Mouse (Mus musculus) hindbrain, embryonic 16.5 days (tissue): ENCODE results near the gene Dnmbp. TPM values are rescaled to one million over a fixed set of nuclear protein-coding genes. Genes with fewer than 3 reads are reported as not detected.

Experiments
- ATAC-seq: fragments of 200-750 bp; cut with Nextera tagmentation; 2 replicates; pipeline ENCODE4 v1.8.0; 2017; ENCODE audit warnings: moderate TSS enrichment, moderate library complexity
- H3K27ac ChIP-seq: fragments of 300-500 bp; sonication (generic); 2 replicates; pipeline ENCODE4 v1.5.1; 2014; ENCODE audit warnings: low read depth, mild to moderate bottlenecking, control low read depth, low read length, moderate library complexity
- H3K27me3 ChIP-seq: fragments of 300-500 bp; sonication (generic); replicated peaks from 2 replicates; pipeline ENCODE4 v1.6.1; 2014; ENCODE audit warnings: low read length; ENCODE audit not compliant: control insufficient read depth, insufficient read depth
- H3K36me3 ChIP-seq: fragments of 300-500 bp; sonication (generic); 2 replicates; pipeline ENCODE4 v1.6.1; 2014; ENCODE audit warnings: mild to moderate bottlenecking, low read length, moderate library complexity, mixed read lengths; ENCODE audit not compliant: control insufficient read depth, insufficient read depth
- H3K4me1 ChIP-seq: fragments of 300-500 bp; sonication (generic); 2 replicates; pipeline ENCODE4 v1.6.1; 2014; ENCODE audit warnings: low read depth, low read length; ENCODE audit not compliant: control insufficient read depth, insufficient read depth
- H3K4me2 ChIP-seq: fragments of 300-500 bp; sonication (generic); 2 replicates; pipeline ENCODE4 v1.6.1; 2014; ENCODE audit warnings: mild to moderate bottlenecking, low read length, control low read depth, moderate library complexity
- H3K4me3 ChIP-seq: fragments of 300-500 bp; sonication (generic); 2 replicates; pipeline ENCODE4 v1.5.1; 2014; ENCODE audit warnings: mild to moderate bottlenecking, low read length, control low read depth, moderate library complexity
- H3K9ac ChIP-seq: fragments of 300-500 bp; sonication (generic); 2 replicates; pipeline ENCODE4 v1.6.1; 2014; ENCODE audit warnings: low read depth, mild to moderate bottlenecking, control low read depth, low read length, moderate library complexity
- H3K9me3 ChIP-seq: fragments of 300-500 bp; sonication (generic); 2 replicates; pipeline ENCODE4 v1.6.1; 2014; ENCODE audit warnings: mild to moderate bottlenecking, low read length, moderate library complexity; ENCODE audit not compliant: control insufficient read depth
- WGBS: fragments of 180-500 bp; shearing (Covaris S2); extraction: QIAGEN DNeasy Blood & Tissue Kit; methylation state at CpG from one replicate; pipeline ENCODE4 v1.1.7; 2014; 5-methylcytosine and 5-hydroxymethylcytosine counted together
- polyA plus RNA-seq: library from polyadenylated mRNA; unstranded; fragments of >200 nt; fragmentation: Nextera tagmentation; extraction: Ambion mirVana; gene quantifications from 2 replicates; pipeline ENCODE4 v1.2.1, GENCODE M21; 2015

Dnmbp gene
- polyA plus RNA-seq = 8.1 and 8.9 TPM in 2 replicates

DNA sequence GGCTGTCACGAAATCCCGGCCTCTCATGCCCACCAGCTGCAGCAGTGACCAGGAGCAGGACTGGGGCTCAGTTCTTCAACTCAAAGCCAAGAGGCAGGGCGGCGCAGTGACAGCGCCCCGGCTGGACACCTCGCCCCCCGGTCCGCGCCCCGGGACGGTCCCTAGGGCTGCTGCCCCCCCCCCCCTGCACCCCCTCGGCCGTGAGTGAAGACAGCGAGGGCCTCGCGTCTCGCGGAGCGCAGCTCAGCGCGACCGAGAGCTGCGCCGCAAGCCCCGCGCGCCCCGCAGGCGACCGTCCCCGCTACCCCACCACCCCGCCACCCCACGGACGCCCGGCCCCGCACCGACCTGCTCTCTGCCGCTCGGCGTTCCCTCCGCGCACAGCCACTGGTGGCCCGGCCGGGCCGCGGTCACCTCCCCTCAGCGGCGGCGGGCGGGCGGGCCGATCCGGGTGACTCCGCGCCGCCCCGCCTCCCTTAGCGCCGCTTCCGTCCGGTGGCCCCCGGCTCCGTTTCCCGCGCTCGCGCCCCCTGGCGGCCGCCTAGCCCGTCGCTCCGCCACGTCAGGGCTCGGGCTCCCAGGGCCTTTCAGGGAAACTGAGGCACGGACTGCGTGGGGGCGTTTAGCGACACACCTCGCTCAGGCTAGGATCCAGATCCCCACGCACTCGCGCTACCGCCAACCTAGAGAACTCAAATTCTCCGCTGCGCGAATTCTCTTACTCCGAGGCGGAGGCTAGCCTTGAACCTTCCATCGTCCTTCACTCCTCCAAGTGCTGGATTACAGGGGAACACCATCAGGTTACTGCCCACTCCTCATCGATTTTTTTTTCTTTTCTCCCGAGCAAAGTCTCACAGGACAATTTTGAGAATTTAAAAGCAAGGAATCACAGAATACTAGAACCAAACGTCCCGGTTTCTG lies at the start of gene Dnmbp:
Gene Dnmbp, minus strand, starts transcription at position 423 of the 921 bp plus-strand sequence.
- 5% methylated on average over 48 of the region's 94 CpGs for WGBS
- H3K4me3 ChIP-seq = peak within 1 kb of the TSS; percentile 84
- H3K9me3 ChIP-seq = no peaks in the 10 kb centered on the region
- no peaks in the 10 kb centered on the region for H3K36me3 ChIP-seq
- H3K9ac ChIP-seq = peak within 1 kb of the TSS; percentile 87
- H3K27ac ChIP-seq = peak within 1 kb of the TSS; percentile 64; the same call in 1 of the 2 replicates
- H3K4me2 ChIP-seq = peak within 1 kb of the TSS; percentile 76
- peak; percentile 95 for ATAC-seq
- H3K27me3 ChIP-seq = no peaks in the 10 kb centered on the region
- H3K4me1 ChIP-seq = peaks cover 10% of the 10 kb centered on the region

DNA sequence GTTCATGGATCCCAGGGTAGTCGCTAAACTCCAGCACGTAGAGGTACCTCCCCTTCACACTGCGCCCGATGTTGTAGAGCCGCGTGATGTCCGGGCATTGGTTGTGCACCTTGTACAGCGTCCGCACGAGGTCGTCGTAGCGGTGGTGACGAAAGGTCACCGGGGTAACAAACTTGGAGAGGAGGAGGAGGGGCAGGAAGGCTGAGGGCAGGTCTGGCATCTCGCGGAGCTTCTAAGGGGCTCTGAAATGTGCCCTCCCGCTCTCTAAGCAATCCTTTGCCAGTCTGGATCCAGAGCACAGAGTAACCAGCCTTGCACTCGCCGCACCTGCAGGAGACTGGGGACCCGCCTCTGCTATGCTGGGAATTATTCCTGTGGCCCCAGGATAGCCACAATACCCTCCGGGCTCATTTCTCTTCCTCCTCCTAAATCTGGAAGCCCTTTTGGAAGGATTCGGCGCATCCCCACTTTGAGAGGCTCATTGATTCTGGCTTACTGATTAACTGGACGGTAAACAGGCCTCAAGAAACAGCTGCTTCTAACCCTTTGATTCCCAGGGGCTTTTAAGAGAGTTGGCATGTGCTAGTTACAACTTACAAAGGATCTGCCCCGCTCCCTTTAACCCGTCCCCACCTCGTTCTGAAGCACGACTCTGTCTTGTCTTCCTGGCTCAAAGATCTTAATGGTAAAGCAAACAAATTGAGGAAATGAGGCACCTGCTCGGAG lies 46.2 kb upstream of the Dnmbp start, which contains the start of gene Cpn1:
Gene Cpn1, minus strand, starts transcription at position 488 of the 726 bp plus-strand sequence.
- WGBS = 9% methylated on average over 29 of the region's 30 CpGs
- Histone ChIP-seq H3K4me1 (peaks cover 5% of the 10 kb centered on the region), H3K27ac (no peak within 1 kb of the TSS), H3K9me3 (no peaks in the 10 kb centered on the region), H3K27me3 (peaks cover 2% of the 10 kb centered on the region; the same call in 1 of the 2 replicates), H3K36me3 (no peaks in the 10 kb centered on the region), H3K4me2 (peak within 1 kb of the TSS; percentile 52), H3K9ac (peak within 1 kb of the TSS; percentile 38; the same call in 1 of the 2 replicates), H3K4me3 (peak within 1 kb of the TSS; percentile 20)
- ATAC-seq = no peak

DNA sequence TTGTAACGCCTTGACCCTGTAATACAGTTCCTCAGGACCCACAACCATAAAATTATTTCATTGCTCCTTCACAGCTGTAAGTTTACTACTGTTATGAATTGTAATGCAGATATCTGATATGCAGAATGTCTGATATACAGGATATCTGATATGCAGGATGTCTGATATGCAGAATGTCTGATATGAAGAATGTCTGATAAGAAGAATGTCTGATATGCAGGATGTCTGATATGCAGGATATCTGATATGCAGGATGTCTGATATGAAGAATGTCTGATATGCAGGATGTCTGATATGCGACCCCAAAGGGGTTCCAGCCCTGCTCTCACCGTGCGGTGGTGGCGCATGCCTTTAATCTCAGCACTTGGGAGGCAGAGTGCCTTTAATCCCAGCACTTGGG lies 42.0 kb upstream of the Dnmbp start:
- Histone ChIP-seq H3K4me2 (no peak overlapping the region), H3K4me1 (peaks cover 5% of the 10 kb centered on the region), H3K36me3 (no peaks in the 10 kb centered on the region), H3K4me3 (no peak overlapping the region), H3K9ac (no peak overlapping the region), H3K27ac (no peak overlapping the region), H3K27me3 (peaks cover 2% of the 10 kb centered on the region; the same call in 1 of the 2 replicates), H3K9me3 (no peaks in the 10 kb centered on the region)
- 92% methylated on average over 5 of the region's 5 CpGs for WGBS
- no peak for ATAC-seq

DNA sequence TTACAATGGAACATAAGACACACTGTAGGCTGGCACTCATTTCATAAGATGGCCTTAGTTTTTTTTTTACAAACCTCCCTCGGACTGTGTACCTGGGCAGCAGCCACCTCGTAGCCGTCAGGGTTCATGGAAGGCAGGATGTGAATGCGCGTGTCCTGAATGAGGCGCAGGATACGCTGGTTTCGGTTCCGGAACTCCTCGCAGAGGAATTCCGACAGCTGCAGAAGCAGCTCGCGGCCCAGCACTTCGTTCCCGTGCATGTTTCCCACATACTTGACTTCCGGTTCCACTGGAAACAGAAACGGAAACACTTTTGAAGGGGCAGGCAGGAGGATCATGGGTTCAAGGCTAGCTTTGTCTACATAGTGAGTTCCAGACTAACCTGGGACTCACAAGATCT lies 40.7 kb upstream of the Dnmbp start:
- Histone ChIP-seq H3K4me3 (no peak overlapping the region), H3K9me3 (no peaks in the 10 kb centered on the region), H3K9ac (no peak overlapping the region), H3K27me3 (no peaks in the 10 kb centered on the region; the same call in 1 of the 2 replicates), H3K4me1 (no peaks in the 10 kb centered on the region), H3K4me2 (no peak overlapping the region), H3K36me3 (no peaks in the 10 kb centered on the region), H3K27ac (no peak overlapping the region)
- 95% methylated on average over 17 of the region's 17 CpGs for WGBS
- no peak for ATAC-seq

DNA sequence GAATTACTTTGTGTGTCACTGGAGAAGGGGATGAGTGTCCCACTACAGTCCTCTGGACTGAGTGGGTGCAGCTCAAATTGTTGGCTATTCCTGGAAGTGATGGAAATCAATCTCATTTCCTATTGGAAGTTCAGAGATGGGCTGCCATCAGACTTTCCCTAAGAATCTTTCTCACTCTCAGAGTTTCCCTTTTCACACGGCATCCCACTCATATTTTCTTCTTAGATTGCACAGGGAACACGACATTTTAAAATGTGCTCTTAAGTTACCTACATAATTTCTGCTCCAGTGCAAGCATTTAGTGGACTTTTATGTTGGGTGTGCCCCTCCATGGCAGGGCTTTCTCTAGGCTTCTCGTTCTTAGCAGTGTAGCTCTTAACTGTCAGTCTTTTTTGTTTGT lies 37.8 kb upstream of the Dnmbp start:
- H3K9me3 ChIP-seq = no peaks in the 10 kb centered on the region
- ATAC-seq = no peak
- H3K27me3 ChIP-seq = no peaks in the 10 kb centered on the region
- H3K9ac ChIP-seq = no peak overlapping the region
- no peaks in the 10 kb centered on the region for H3K4me1 ChIP-seq
- no peak overlapping the region for H3K4me3 ChIP-seq
- no peak overlapping the region for H3K27ac ChIP-seq
- no peaks in the 10 kb centered on the region for H3K36me3 ChIP-seq
- WGBS = 86% methylated on average over 3 of the region's 3 CpGs
- H3K4me2 ChIP-seq = no peak overlapping the region

DNA sequence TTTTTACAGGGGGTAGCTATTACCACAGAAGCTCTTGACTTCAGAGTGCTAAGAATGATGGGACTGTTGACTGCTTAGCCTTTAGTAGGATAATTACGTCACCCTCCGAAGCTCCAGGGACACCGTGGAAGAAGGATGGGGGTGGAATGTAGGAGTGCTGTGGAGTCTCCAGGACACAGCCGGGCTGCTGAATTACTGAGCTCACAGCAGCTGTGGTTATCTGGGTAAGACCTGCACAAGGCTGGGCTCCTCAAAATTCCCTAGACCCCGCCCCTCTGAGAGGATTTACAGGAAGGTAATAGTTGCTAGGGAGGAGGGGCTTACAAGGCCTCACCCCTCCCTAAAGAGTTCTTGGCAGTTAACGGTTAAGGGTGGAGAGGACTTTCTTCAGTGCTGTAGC lies 36.7 kb upstream of the Dnmbp start:
- ATAC-seq = no peak
- Histone ChIP-seq H3K36me3 (no peaks in the 10 kb centered on the region), H3K4me2 (no peak overlapping the region), H3K27me3 (no peaks in the 10 kb centered on the region), H3K27ac (no peak overlapping the region), H3K9me3 (no peaks in the 10 kb centered on the region), H3K9ac (no peak overlapping the region), H3K4me1 (no peaks in the 10 kb centered on the region), H3K4me3 (no peak overlapping the region)
- WGBS = 72% methylated on average over 6 of the region's 6 CpGs

DNA sequence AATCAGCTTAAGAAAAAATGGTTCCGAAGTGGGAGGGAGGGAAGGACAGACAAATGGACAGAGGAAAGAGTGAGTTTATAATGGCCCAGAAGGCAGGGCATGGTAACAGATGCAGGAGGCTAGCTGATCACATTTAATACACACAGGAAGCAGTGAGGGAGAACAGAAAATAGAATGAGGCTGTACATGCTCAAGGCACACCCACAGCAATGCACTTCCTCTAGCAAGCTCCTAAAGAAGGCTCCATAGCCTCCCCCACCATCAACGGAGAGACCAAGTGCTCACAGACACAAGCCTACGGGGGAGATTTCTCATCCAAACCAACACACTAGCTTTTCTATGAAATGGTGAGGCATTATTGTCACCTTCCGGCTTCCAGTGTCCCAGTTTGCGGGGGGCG lies 34.2 kb upstream of the Dnmbp start:
- Histone ChIP-seq H3K9ac (no peak overlapping the region), H3K27me3 (no peaks in the 10 kb centered on the region), H3K4me1 (no peaks in the 10 kb centered on the region), H3K27ac (no peak overlapping the region), H3K36me3 (no peaks in the 10 kb centered on the region), H3K4me3 (no peak overlapping the region), H3K9me3 (no peaks in the 10 kb centered on the region), H3K4me2 (no peak overlapping the region)
- WGBS = 98% methylated on average over 6 of the region's 6 CpGs
- ATAC-seq = no peak

DNA sequence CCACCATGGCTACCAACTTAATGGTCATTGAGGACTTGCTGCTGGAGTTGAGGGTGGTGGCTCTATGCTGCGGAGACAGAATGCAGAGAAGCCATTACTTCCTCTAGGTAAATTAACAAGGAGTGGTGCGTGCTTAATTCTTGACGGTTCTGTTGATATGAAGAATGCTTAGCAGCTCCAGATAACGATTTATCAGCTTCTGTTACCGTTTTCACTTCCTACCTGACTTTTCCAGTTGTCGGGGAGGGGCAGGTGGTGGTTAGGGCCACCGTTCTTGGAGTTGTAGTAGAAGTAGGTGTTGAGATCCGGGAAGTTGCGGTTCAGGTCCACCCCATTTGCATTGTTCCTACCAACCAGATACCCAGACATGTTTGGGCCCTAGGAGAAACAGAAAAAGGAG lies 33.7 kb upstream of the Dnmbp start:
- no peaks in the 10 kb centered on the region for H3K27me3 ChIP-seq
- no peak for ATAC-seq
- WGBS = 87% methylated on average over 9 of the region's 9 CpGs

DNA sequence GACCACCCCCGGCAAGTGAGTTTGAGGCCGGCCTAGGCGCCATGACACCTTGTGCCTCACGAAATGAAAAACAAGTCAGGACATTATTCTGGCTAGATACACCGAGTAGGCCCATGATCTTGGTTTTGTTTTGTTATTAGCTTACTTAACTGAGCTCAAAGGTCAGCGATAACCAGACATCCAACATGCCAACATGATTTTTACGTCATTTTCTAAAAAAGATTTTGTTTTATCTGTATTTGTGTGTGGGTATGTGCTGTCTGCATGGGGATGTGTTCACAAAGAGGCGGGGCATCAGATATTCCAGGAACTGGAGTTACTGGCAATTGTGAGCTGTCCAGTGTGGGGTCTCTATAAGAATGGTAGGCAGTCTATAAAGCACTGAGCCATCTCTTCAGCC lies 32.1 kb upstream of the Dnmbp start:
- Histone ChIP-seq H3K27me3 (no peaks in the 10 kb centered on the region), H3K4me1 (no peaks in the 10 kb centered on the region), H3K9me3 (no peaks in the 10 kb centered on the region), H3K4me3 (no peak overlapping the region), H3K36me3 (no peaks in the 10 kb centered on the region), H3K27ac (no peak overlapping the region), H3K4me2 (no peak overlapping the region), H3K9ac (no peak overlapping the region)
- 95% methylated on average over 8 of the region's 8 CpGs for WGBS
- no peak for ATAC-seq

More for the DNA sequence above, 33.7 kb upstream of the Dnmbp start:
- no peaks in the 10 kb centered on the region for H3K9me3 ChIP-seq
- no peak overlapping the region for H3K4me2 ChIP-seq
- H3K4me3 ChIP-seq = no peak overlapping the region
- H3K4me1 ChIP-seq = no peaks in the 10 kb centered on the region
- no peak overlapping the region for H3K27ac ChIP-seq
- H3K9ac ChIP-seq = no peak overlapping the region
- no peaks in the 10 kb centered on the region for H3K36me3 ChIP-seq
